Mouse (Mus musculus): Measurements from ENCODE around the gene Rnf216. TPM values are rescaled to one million over a fixed set of nuclear protein-coding genes. Genes with fewer than 3 reads are reported as not detected.
A peak's percentile ranks its signal among the peaks of the same experiment; 100 is the strongest.

Rnf216 gene
- polyA plus RNA-seq, 1 experiment from 2014 or later = 37.7 TPM

DNA sequence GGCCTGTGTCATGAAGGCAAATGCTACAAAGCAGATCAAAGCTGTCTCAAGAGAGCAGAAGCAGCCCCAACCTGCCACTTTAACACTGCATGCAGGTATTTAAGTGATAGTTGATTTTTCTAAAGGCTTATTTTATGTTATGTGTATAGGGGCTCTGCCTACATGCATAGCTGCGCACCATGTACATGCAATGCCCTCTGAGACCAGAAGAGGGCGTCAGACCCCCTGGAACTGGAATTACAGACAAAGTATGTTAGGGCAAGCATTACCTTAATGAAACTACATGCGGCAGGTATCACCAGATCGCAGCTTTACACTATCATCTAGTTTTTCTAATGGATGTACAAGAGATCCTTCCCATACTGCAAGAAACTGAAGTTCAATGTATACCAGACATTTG is 27.9 kb downstream of the Rnf216 start:
- peak; percentile 55 for DNase-seq (ENCODE audit: low spot score)
- Histone ChIP-seq H3K27me3 (ENCODE audit: control insufficient read depth, insufficient read depth, low read length) (no peaks in the 10 kb centered on the region), H3K4me1 (ENCODE audit: control insufficient read depth, insufficient read depth, low read length) (no peaks in the 10 kb centered on the region), H3K27ac (replicated peaks; ENCODE audit: low read depth, low read length) (no peak overlapping the region), H3K9me3 (ENCODE audit: control insufficient read depth, low read length) (no peaks in the 10 kb centered on the region), H3K4me3 (ENCODE audit: low read depth, low read length) (no peak overlapping the region), H3K4me2 (ENCODE audit: low read depth, severe bottlenecking) (no peak overlapping the region), H3K9ac (ENCODE audit: low read length) (no peak overlapping the region), H3K36me3 (ENCODE audit: control insufficient read depth, insufficient read depth, low read length) (peaks cover 13% of the 10 kb centered on the region; the same call in 1 of the 2 replicates)
- 70% methylated on average over 4 of the region's 4 CpGs for WGBS
- ATAC-seq (ENCODE audit: insufficient number of reproducible peaks, low FRiP score, low TSS enrichment, low read depth) = no peak

DNA sequence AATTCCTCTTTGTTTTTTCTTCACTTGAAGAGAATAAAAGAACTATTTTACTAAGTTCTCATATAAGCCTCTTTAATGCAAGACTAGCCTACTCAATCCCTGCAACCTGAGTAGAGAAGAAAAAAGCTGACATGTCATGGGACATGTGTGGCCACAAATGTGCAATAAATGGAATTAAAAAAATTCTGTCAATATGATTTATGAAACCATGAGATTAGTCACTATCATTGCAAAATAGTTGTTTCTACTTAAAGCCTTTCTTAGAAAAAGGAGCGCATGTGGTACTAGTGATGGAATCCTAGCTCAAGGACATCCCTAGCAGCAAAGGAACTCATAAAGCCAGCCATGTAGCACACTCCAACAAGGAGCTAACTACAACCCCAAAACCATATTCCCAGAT is 33.0 kb downstream of the Rnf216 start:
- no peak for ATAC-seq (ENCODE audit: insufficient number of reproducible peaks, low FRiP score, low TSS enrichment, low read depth)
- Histone ChIP-seq H3K27me3 (ENCODE audit: control insufficient read depth, insufficient read depth, low read length) (no peaks in the 10 kb centered on the region), H3K9me3 (ENCODE audit: control insufficient read depth, low read length) (no peaks in the 10 kb centered on the region), H3K27ac (replicated peaks; ENCODE audit: low read depth, low read length) (no peak overlapping the region), H3K36me3 (ENCODE audit: control insufficient read depth, insufficient read depth, low read length) (peaks cover 22% of the 10 kb centered on the region), H3K4me3 (ENCODE audit: low read depth, low read length) (no peak overlapping the region), H3K4me1 (ENCODE audit: control insufficient read depth, insufficient read depth, low read length) (no peaks in the 10 kb centered on the region), H3K4me2 (ENCODE audit: low read depth, severe bottlenecking) (no peak overlapping the region), H3K9ac (ENCODE audit: low read length) (no peak overlapping the region)
- WGBS = 93% methylated on average over 1 of the region's 1 CpGs
- no peak for DNase-seq (ENCODE audit: low spot score)

- H3K4me2 ChIP-seq (ENCODE audit: low read depth, severe bottlenecking) = no peak overlapping the region
- no peaks in the 10 kb centered on the region for H3K4me1 ChIP-seq (ENCODE audit: control insufficient read depth, insufficient read depth, low read length)
- no peak overlapping the region for H3K9ac ChIP-seq (ENCODE audit: low read length)
- no peaks in the 10 kb centered on the region for H3K9me3 ChIP-seq (ENCODE audit: control insufficient read depth, low read length)
- H3K36me3 ChIP-seq (ENCODE audit: control insufficient read depth, insufficient read depth, low read length) = peaks cover 22% of the 10 kb centered on the region
- no peak overlapping the region for H3K27ac ChIP-seq (replicated peaks; ENCODE audit: low read depth, low read length)
- DNase-seq (ENCODE audit: low spot score) (no peak), ATAC-seq (ENCODE audit: insufficient number of reproducible peaks, low FRiP score, low TSS enrichment, low read depth) (no peak)
- no peak overlapping the region for H3K4me3 ChIP-seq (ENCODE audit: low read depth, low read length)
- no peaks in the 10 kb centered on the region for H3K27me3 ChIP-seq (ENCODE audit: control insufficient read depth, insufficient read depth, low read length)
- WGBS = 95% methylated on average over 3 of the region's 3 CpGs
Observed at GRCm38 (mm10) chr5:143076603-143077143, 36.1 kb downstream of the Rnf216 start.

DNA sequence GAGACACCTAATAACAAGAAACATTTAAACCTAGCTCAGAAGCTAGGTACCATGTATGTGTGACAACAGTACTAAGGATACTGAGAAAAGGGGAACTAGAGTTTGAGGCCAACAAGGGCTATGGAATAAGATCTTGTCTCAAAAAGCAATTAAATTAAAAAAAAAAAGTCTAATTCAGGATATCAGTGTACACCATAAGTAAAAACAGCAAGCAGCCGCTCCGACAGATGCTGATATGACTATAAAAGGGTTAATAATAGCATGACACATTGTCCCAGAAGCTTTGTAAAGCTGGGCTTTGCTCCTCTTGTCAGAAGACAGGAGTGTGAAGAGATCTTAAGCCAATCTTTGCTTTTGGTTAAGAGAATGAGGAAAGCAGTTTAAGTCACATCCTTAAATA is 36.8 kb downstream of the Rnf216 start:
- Histone ChIP-seq H3K36me3 (ENCODE audit: control insufficient read depth, insufficient read depth, low read length) (peaks cover 22% of the 10 kb centered on the region), H3K27ac (replicated peaks; ENCODE audit: low read depth, low read length) (no peak overlapping the region)

GRCm38 (mm10) chr5:143069048-143069447 is 43.7 kb downstream of the Rnf216 start:
- H3K9ac ChIP-seq (ENCODE audit: low read length) = no peak overlapping the region
- H3K36me3 ChIP-seq (ENCODE audit: control insufficient read depth, insufficient read depth, low read length) = peaks cover 9% of the 10 kb centered on the region
- DNase-seq (ENCODE audit: low spot score) (no peak), ATAC-seq (ENCODE audit: insufficient number of reproducible peaks, low FRiP score, low TSS enrichment, low read depth) (no peak)
- no peaks in the 10 kb centered on the region for H3K4me1 ChIP-seq (ENCODE audit: control insufficient read depth, insufficient read depth, low read length)
- no peak overlapping the region for H3K27ac ChIP-seq (replicated peaks; ENCODE audit: low read depth, low read length)
- no peak overlapping the region for H3K4me3 ChIP-seq (ENCODE audit: low read depth, low read length)
- no peak overlapping the region for H3K4me2 ChIP-seq (ENCODE audit: low read depth, severe bottlenecking)
- WGBS = 91% methylated on average over 2 of the region's 2 CpGs
- no peaks in the 10 kb centered on the region for H3K27me3 ChIP-seq (ENCODE audit: control insufficient read depth, insufficient read depth, low read length)
- H3K9me3 ChIP-seq (ENCODE audit: control insufficient read depth, low read length) = no peaks in the 10 kb centered on the region

More for the DNA sequence above, 36.8 kb downstream of the Rnf216 start:
- H3K27me3 ChIP-seq (ENCODE audit: control insufficient read depth, insufficient read depth, low read length) = no peaks in the 10 kb centered on the region
- 96% methylated on average over 2 of the region's 2 CpGs for WGBS
- no peaks in the 10 kb centered on the region for H3K4me1 ChIP-seq (ENCODE audit: control insufficient read depth, insufficient read depth, low read length)
- H3K9me3 ChIP-seq (ENCODE audit: control insufficient read depth, low read length) = no peaks in the 10 kb centered on the region
- no peak overlapping the region for H3K4me3 ChIP-seq (ENCODE audit: low read depth, low read length)
- ATAC-seq (ENCODE audit: insufficient number of reproducible peaks, low FRiP score, low TSS enrichment, low read depth) = no peak
- no peak overlapping the region for H3K9ac ChIP-seq (ENCODE audit: low read length)
- H3K4me2 ChIP-seq (ENCODE audit: low read depth, severe bottlenecking) = no peak overlapping the region
- DNase-seq (ENCODE audit: low spot score) = no peak

GRCm38 (mm10) chr5:143068382-143068781 is 44.4 kb downstream of the Rnf216 start:
- DNase-seq (ENCODE audit: low spot score) (no peak), ATAC-seq (ENCODE audit: insufficient number of reproducible peaks, low FRiP score, low TSS enrichment, low read depth) (no peak)
- Histone ChIP-seq H3K4me2 (ENCODE audit: low read depth, severe bottlenecking) (no peak overlapping the region), H3K4me1 (ENCODE audit: control insufficient read depth, insufficient read depth, low read length) (no peaks in the 10 kb centered on the region), H3K36me3 (ENCODE audit: control insufficient read depth, insufficient read depth, low read length) (peaks cover 9% of the 10 kb centered on the region), H3K27ac (replicated peaks; ENCODE audit: low read depth, low read length) (no peak overlapping the region), H3K4me3 (ENCODE audit: low read depth, low read length) (no peak overlapping the region), H3K27me3 (ENCODE audit: control insufficient read depth, insufficient read depth, low read length) (no peaks in the 10 kb centered on the region), H3K9ac (ENCODE audit: low read length) (no peak overlapping the region), H3K9me3 (ENCODE audit: control insufficient read depth, low read length) (no peaks in the 10 kb centered on the region)
- 91% methylated on average over 3 of the region's 3 CpGs for WGBS

DNA sequence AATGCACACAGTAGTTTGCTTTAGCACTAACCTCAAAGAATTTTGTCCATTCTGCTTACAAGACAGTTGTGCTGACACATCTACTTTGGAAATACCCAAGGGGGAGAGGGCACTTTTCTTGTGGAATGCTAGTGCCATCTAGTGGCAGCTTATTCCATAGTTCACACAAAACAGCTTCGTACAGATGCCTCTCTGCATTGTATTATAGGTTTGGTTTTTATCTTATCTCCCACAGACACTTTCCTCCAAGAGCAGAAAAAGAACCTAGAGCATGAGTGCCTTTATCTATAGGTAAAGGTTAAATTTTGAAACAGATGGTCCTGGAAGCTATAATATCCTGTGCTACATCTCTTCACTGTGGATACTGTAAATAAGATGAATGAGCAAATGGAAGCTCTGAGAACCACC is 46.2 kb downstream of the Rnf216 start:
- H3K9ac ChIP-seq (ENCODE audit: low read length) = no peak overlapping the region
- no peak overlapping the region for H3K27ac ChIP-seq (replicated peaks; ENCODE audit: low read depth, low read length)
- no peak overlapping the region for H3K4me3 ChIP-seq (ENCODE audit: low read depth, low read length)
- WGBS = 40% methylated on average over 1 of the region's 1 CpGs
- H3K9me3 ChIP-seq (ENCODE audit: control insufficient read depth, low read length) = no peaks in the 10 kb centered on the region
- H3K27me3 ChIP-seq (ENCODE audit: control insufficient read depth, insufficient read depth, low read length) = no peaks in the 10 kb centered on the region
- peaks cover 9% of the 10 kb centered on the region for H3K36me3 ChIP-seq (ENCODE audit: control insufficient read depth, insufficient read depth, low read length)
- no peaks in the 10 kb centered on the region for H3K4me1 ChIP-seq (ENCODE audit: control insufficient read depth, insufficient read depth, low read length)
- no peak overlapping the region for H3K4me2 ChIP-seq (ENCODE audit: low read depth, severe bottlenecking)
- ATAC-seq (ENCODE audit: insufficient number of reproducible peaks, low FRiP score, low TSS enrichment, low read depth) (no peak), DNase-seq (ENCODE audit: low spot score) (peak; percentile 65)

DNA sequence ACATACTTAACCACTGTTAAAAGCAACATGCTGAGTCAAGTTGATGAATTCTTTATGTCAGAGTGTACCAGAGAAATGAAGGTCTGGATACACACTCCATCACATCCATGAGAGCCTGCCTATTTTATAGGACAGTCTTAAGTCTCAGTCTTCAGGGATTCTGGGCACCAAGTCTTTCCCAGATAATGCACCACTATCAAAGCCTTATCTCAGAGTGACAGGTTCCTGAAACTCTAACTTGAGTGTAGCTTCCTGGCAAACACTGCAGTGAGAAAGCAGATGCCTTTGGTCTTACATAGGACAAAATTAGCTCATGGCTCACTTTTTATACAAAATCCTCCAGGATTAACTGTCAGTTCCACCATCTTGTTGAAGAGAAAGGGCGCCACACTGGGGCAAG is 46.7 kb downstream of the Rnf216 start:
- H3K4me3 ChIP-seq (ENCODE audit: low read depth, low read length) = no peak overlapping the region
- no peaks in the 10 kb centered on the region for H3K27me3 ChIP-seq (ENCODE audit: control insufficient read depth, insufficient read depth, low read length)
- H3K4me1 ChIP-seq (ENCODE audit: control insufficient read depth, insufficient read depth, low read length) = no peaks in the 10 kb centered on the region
- peaks cover 9% of the 10 kb centered on the region for H3K36me3 ChIP-seq (ENCODE audit: control insufficient read depth, insufficient read depth, low read length)
- no peak for ATAC-seq (ENCODE audit: insufficient number of reproducible peaks, low FRiP score, low TSS enrichment, low read depth)
- no peak overlapping the region for H3K4me2 ChIP-seq (ENCODE audit: low read depth, severe bottlenecking)
- no peaks in the 10 kb centered on the region for H3K9me3 ChIP-seq (ENCODE audit: control insufficient read depth, low read length)
- H3K27ac ChIP-seq (replicated peaks; ENCODE audit: low read depth, low read length) = no peak overlapping the region
- 97% methylated on average over 1 of the region's 1 CpGs for WGBS
- DNase-seq (ENCODE audit: low spot score) = no peak
- no peak overlapping the region for H3K9ac ChIP-seq (ENCODE audit: low read length)

- no peak for ATAC-seq (ENCODE audit: insufficient number of reproducible peaks, low FRiP score, low TSS enrichment, low read depth)
- Histone ChIP-seq H3K9me3 (ENCODE audit: control insufficient read depth, low read length) (no peaks in the 10 kb centered on the region), H3K36me3 (ENCODE audit: control insufficient read depth, insufficient read depth, low read length) (peaks cover 9% of the 10 kb centered on the region), H3K27ac (replicated peaks; ENCODE audit: low read depth, low read length) (no peak overlapping the region), H3K4me1 (ENCODE audit: control insufficient read depth, insufficient read depth, low read length) (no peaks in the 10 kb centered on the region), H3K9ac (ENCODE audit: low read length) (no peak overlapping the region), H3K4me2 (ENCODE audit: low read depth, severe bottlenecking) (no peak overlapping the region), H3K27me3 (ENCODE audit: control insufficient read depth, insufficient read depth, low read length) (no peaks in the 10 kb centered on the region), H3K4me3 (ENCODE audit: low read depth, low read length) (no peak overlapping the region)
- 93% methylated on average over 2 of the region's 2 CpGs for WGBS
- DNase-seq (ENCODE audit: low spot score) = no peak
Observed at GRCm38 (mm10) chr5:143065230-143065629, 47.6 kb downstream of the Rnf216 start.

Data from limb, embryonic 11.5 days (tissue).